Mouse (Mus musculus): ENCODE measurements around the gene Ttc22.

- TF ChIP-seq GATA1 (IDR thresholded peaks at IDR 0.05; ENCODE audit: borderline replicate concordance, low read length) (no peak), FLI1 (IDR thresholded peaks at IDR 0.05; ENCODE audit: low read length) (no peak)
Measured at GRCm38 (mm10) chr4:106676749-106677148, 54.5 kb downstream of the Ttc22 start.

Data from megakaryocyte, embryonic 14.5 days (primary cell).